Mouse (Mus musculus) inflammation-experienced regulatory T-cells, adult 6 months (primary cell): ENCODE measurements around the gene Gm21560. TPM values are rescaled to one million over a fixed set of nuclear protein-coding genes. Genes with fewer than 3 reads are reported as not detected.
"Not testable (repeated sequence)": the region's sequence is repeated elsewhere in the genome, so short reads cannot be mapped to it uniquely, and the experiment has no call there.

Experiments
- ATAC-seq: one replicate; pipeline ENCODE4 v1.8.0; 2017
- polyA plus RNA-seq, 3 experiments: library from polyadenylated mRNA; unstranded; fragments of 100-300 nt; shearing (Covaris generic); gene quantifications; one replicate each; pipeline ENCODE4 v1.2.1; 2017

Gm21560 gene
- under 1 TPM in 1 of 3 experiments, not detected in 2; 0.16 TPM for polyA plus RNA-seq

DNA sequence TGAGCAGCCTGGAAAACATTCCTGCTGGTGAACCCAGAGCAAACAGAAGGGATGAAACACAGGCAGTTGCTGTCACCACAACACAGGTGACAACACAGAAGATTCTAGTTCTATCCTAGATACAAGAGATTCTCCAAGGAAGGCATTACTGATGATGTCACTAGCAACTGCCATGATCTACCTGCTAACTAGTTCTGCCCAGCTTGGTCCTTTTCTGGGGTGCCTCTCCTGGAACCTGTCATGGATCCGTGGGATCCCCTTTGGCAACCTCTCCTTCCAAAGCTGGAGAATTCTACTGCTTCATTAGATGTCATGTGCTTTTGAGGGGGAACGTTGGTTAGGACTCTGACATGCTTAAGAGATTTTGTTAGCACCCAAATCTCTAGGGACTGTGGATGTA is at the start of gene Gm21560:
Gm21560 (minus strand) TSS at position 101 of the 400 bp plus-strand sequence.
- ATAC-seq: not testable (repeated sequence)

DNA sequence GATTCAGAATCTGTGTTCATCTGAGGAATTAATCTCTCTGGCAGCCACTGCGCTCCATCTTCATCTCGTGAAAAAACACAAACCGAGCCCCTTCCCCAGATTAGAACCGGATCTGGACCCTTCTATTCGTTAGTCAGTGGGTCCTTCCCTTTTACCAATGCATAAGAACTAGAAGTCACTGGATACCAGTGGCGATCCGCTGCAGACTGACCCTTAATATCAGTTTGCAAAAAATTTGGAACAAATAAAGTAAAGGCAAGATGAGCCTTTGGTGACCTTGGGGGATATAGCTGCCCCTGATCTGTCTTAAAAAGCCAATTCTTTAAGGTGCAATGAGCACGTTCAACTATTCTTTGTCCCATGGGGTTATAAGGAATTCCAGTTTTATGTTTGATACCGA is 55.6 kb downstream of the Gm21560 start:
- ATAC-seq: not testable (repeated sequence)

DNA sequence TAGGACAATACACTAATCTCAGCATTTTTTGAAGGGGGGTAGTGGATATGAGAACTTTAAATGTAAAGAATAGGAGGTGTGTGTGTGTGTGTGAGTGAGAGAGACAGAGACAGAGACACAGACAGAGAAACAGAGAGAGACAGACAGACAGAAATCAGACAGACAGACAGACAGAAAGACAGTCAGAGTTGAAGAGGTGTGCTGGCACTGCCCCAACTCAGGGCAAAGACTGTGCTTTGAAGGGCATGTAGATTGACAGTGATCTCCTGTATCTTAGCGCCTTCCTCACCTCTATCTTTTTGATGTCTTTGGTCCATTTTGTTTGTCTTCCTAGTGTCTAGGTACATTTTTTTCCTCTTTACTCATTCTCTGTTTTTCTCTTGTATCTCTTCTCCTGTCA is 58.0 kb downstream of the Gm21560 start:
- not testable (repeated sequence) for ATAC-seq

Other genes with a start within 250 kb of the Gm21560 start
- gene Gm3453, start 240.2 kb downstream of the Gm21560 start, polyA plus RNA-seq: not detected
- gene Gm6337, start 161.0 kb downstream of the Gm21560 start, polyA plus RNA-seq: not detected
- 1 to 10 TPM; 1.7 to 8.5 (median 4.0) TPM for gene Gm8206, start 125.3 kb downstream of the Gm21560 start, polyA plus RNA-seq
- gene Gm3468, start 110.6 kb downstream of the Gm21560 start, polyA plus RNA-seq: 10 to 100 TPM in 2 of 3 experiments, 1 to 10 TPM in 1; 5.3 to 21.4 (median 13.6) TPM
- not detected for gene Gm3476, start 93.5 kb downstream of the Gm21560 start, polyA plus RNA-seq
- 1 to 10 TPM; 2.0 to 6.7 (median 5.6) TPM for gene Gm3411, start 68.0 kb upstream of the Gm21560 start, polyA plus RNA-seq
- gene Gm21103, start 85.6 kb upstream of the Gm21560 start, polyA plus RNA-seq: not detected
- not detected for gene Gm3618, start 124.4 kb upstream of the Gm21560 start, polyA plus RNA-seq
- gene Gm16440, start 171.0 kb upstream of the Gm21560 start, polyA plus RNA-seq: not detected
- gene Gm3591, start 193.2 kb upstream of the Gm21560 start, polyA plus RNA-seq: 10 to 100 TPM in 1 of 3 experiments, 1 to 10 TPM in 1, under 1 TPM in 1; 0.54 to 10.3 (median 1.9) TPM
- not detected for gene Gm3594, start 225.3 kb upstream of the Gm21560 start, polyA plus RNA-seq